Mouse (Mus musculus) ZHBTc4 (cell line): ENCODE results near the gene Spats2l.

ENCODE experiments used
- DNase-seq: peaks from one replicate; pipeline ENCODE4 v3.0.0-alpha.2; 2011; ENCODE audit warnings: low read depth, low spot score

Gene Spats2l

GRCm38 (mm10) chr1:57889803-57890202 is 115.8 kb downstream of the Spats2l start:
- DNase-seq = no peak

DNA sequence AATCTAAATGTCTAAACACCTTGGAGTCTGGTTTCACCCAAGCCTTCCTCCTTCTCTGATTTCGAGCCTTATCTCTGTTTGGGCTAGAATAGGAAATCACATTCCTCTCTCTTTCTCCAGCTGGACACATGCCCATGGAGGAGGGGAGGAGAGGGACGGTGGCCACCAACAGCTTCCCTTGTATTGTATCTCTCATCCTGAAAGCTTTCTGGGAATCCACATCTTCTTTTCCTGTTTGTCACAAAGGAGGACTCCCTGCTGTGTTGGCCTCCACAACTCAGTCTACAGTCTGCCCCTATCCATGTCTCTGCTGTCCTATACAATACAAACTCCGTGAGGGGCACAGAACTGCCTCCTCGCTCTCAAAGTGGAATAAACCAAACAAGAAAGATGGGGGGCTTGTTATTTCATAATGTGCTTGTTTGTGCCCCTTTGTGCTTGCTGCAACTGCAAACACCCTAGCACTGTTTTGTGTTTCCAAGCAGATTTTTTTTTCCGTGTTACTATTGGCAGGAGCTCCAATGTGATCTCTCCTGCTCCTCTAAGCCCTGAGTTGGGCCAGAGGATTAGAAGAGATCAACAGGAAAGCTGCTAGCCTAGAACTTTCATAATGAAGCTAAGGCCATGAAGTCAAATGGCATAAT is 116.4 kb downstream of the Spats2l start:
- DNase-seq = peak; percentile 37

DNA sequence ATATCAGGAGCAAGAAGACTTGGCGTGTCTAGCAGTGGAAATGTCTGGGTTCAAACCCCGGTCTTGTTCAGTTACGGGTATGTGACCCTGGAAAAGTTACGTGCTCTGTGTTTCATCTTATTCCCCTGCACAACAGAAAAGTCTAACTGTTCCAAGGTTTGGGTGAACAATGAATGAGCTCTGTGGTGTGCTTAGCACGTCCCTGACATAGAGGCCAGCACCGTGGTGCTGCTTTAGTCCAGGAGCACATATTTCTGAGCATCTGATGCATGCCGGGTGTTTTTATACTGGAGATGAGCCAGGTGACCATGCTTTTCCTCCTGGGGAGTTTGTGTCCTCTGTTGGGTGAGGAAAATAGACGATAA is 116.9 kb downstream of the Spats2l start:
- DNase-seq = no peak

DNA sequence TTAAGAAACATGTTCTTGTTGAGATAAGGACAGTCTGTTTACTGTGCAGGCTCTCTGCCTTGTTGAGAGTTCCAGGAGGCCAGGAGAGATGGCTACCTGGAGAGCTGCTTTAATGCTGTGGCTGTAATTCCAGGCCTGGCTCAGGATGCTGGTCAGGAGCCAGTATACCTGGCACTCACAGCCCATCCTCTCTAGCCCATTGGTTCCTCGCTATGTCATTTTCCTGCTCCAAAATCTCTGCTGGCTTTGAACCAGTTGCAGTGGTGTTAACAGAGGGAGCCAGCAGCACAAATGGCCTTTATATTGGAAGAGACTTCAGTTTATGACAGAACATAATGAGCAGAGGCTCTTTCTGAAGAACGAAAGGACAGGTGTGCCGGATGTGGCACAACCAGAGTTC is 127.5 kb downstream of the Spats2l start:
- DNase-seq = no peak

DNA sequence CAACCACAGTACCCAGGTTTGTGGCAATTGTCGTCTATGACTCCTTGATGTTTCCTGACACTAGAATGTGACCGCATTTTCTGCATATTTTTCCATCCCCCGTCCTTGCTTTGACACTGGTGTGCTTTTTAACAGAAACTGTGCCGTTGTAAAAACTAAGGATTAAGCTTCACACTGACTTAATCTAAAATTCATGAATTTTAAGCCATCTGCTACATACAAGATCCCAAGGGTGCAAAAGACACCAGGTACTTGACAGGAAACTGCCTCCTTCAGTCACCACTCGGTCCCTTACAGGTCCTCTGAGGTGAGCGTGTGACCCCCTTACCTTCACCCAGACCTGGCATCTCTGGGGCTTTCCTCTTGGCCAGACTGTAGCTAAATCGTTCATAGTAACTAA is 129.8 kb downstream of the Spats2l start:
- no peak for DNase-seq

DNA sequence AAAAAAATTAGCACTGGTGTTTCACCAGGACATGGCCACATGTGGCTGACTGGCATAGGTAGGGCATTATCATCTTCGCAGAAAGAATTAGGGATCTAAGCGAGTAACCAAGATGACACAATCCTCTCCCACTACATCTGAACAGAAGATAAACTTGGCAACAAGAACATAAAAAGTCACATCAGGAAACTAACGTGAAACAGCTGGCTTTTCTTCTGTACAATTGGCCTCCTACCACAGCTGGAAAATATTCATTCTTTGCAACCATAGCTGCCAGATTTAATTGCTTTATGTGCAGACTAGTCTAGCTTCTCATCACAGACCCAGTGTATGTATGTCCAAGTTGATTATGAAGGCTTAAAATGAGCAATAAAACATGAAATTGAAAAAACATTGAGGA is 131.9 kb downstream of the Spats2l start:
- no peak for DNase-seq

GRCm38 (mm10) chr1:57906312-57906711 is 132.3 kb downstream of the Spats2l start:
- DNase-seq = no peak

DNA sequence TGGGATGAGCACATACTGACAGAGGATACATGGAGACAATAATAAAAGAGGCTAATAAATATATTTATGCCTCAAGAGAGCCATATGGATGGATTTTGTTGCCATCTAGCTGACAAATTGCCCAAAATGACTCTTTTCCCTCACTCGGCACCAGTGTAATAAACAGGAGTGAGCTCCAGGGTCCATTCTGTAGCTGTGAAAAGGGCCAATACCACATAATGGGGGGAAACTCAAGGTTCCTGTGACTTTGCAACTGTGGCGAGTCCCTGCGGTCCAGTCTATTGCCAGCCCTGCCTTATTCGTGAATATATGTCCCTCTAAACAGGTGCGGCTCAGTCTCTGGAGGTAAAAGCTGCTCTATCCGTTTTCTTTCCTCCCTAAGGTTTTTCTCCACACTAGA is 137.6 kb downstream of the Spats2l start:
- DNase-seq = no peak

DNA sequence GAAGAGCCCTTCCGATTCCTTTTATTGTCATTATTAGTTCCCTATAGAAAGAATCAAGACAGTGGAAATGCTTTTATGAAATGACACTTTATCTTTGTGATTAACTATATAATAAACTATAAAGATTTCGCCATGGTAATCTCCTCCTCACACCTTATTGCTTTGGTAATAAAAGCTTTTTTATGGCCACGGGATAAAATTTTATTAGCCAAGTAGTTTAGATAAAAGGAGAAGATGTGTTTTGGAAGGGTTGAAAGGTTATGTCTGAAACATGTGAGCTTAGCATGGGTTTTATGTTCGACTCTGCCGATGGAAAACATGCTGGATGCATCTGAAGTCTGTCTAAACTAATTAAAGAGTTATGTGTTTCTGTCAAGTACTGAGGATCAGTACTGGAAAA is 143.4 kb downstream of the Spats2l start:
- no peak for DNase-seq

- no peak for DNase-seq
Observed at GRCm38 (mm10) chr1:57918567-57918966, 144.6 kb downstream of the Spats2l start.

GRCm38 (mm10) chr1:57934287-57934686 is 160.3 kb downstream of the Spats2l start:
- DNase-seq = no peak

GRCm38 (mm10) chr1:57940691-57941090 is 166.7 kb downstream of the Spats2l start:
- no peak for DNase-seq

DNA sequence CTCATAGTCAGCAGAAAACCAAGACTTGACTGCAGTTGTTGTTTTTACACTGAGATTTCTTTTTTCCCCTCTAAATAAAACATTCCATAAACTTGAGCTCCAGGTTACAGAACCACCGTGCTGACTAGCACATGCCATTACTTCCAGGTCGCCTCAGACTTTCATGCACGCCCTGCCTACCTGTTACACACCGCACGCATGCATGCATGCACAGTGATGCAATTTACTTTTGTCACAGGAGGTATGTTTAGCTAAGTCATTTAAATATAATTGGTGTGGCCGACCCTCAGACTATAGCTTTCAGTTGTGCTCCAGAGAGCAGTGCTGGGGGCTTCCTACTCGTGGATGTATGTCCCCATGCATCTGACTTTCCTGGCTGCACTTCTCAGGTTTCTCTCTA is 167.1 kb downstream of the Spats2l start:
- no peak for DNase-seq

- DNase-seq = no peak
Observed at GRCm38 (mm10) chr1:57941734-57942133, 167.8 kb downstream of the Spats2l start.

- DNase-seq = no peak
Observed at GRCm38 (mm10) chr1:57942215-57942614, 168.3 kb downstream of the Spats2l start.

DNA sequence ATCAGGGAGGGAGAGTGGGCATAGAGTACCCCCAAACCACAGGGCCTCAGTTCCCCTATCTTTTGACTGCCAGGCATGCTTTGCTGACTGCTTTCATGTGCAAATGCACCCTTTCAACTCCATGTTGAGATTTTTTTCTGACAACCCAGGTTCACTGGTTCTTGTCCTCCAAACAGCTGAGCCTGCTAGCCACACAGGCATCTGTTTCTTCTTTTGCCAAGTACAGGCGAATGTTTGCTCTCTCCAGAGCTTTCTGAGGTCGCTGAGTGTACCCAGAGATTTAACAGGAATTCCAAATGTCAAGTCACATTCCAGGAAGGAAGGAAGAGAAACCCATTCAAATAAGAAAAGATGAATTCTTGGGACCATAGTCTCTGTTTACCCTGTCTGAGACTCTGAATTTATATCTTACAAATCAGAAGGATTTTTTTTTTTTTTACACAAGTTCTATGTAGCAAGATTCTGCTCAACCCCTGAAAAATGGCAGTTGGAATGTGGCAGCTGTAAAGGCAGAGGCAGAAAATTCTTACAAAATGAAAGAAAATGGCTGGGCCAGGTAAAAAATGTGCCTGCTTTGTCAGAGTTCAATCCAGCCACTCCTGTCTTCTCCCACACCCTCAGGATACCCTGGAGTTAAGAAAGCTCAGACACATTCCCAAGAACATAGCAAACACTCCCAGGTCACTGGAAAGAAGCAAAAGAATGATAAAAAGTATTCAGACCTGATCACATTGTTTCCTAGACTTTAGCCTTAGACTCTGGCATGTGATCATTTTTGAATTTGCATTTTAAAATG is 173.8 kb downstream of the Spats2l start:
- DNase-seq = peak; percentile 14

DNA sequence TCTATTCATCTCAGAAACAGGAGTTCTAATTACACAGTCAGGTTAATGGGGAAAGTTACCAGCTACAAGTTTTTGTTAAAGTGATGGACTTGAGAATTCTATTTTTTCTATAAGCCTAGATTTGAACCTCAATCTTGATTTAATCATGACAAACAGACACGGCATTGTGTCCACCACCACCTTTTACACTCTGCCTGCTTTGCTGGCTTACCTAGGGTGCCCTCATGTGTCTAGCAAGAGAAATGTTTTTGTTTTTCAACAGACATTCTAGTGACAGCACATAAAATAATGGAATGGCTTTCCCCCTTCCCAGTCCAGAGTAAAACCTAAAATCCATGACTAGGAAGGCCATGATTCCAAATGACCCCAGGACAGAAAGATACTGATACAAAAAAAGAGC is 175.2 kb downstream of the Spats2l start:
- peak; percentile 29 for DNase-seq

DNA sequence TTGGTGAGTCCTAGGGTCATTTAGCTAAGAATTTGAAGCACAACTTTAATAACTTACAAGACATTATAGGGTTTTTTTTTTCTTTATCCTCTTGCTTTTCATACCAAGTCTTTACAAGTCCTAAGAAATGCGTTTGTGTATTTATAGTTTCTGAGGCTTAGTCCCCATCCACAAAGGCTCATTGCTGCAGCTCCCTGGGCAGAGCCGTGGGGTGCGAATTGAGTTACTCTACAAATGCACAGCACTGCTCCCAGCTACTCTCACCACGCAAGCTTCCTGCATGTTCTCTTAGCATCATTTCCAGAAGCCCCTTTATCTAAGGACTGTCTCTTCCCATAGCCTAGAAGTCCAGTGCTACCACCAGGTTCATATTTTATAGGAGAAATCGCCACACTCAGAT is 175.8 kb downstream of the Spats2l start:
- no peak for DNase-seq

- DNase-seq = no peak
Observed at GRCm38 (mm10) chr1:57952509-57952908, 178.5 kb downstream of the Spats2l start.

- no peak for DNase-seq
Observed at GRCm38 (mm10) chr1:57953586-57954375, 179.8 kb downstream of the Spats2l start.

- DNase-seq = no peak
Observed at GRCm38 (mm10) chr1:57954376-57954765, 180.4 kb downstream of the Spats2l start.

- DNase-seq = no peak
Observed at GRCm38 (mm10) chr1:57955774-57956173, 181.8 kb downstream of the Spats2l start.
